8 mouse cellular contexts compared by ENCODE assay signal in the genomic region with DNA sequence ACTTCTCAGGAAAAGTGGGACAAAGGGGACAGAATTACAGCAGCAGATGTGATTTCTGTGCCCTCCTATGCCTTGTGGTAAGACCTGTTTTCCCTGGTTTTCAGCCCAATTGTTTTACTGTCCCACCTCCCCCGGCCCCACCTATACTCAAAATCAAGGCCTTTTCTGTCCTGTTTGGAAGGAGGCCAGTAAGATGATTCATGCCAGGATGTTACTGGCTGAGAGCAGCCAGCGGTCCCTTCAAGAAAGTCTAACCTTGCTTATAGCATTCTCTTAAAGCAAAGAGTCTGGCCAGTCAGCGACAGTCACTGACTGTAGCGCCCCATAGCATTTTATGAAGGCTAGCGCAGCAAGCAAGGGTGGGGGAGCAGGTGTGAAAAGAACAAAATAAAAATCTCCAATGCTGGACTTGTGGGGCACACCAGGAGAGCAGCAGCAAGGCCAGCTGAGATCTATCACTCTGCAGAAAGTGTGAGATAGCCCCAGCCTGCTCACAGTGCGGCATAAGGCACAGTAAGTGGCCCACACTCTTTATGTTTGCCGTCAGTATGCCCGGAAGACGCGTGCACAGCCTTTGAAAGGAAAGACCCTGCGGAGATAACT. TPM values are rescaled to one million over a fixed set of nuclear protein-coding genes. Genes with fewer than 3 reads are reported as not detected.
DNase-seq lines count a peak whose midpoint lies in the region; ATAC-seq lines count a peak whose summit lies in the region.

No protein-coding gene starts in this region.

- peak overlapping the region; percentile 41; the same call in 1 of the 2 replicates for H3K27ac ChIP-seq in neural tube, embryonic 15.5 days (replicated peaks)

- peak; percentile 48 to 50 for DNase-seq in cerebellum, postnatal 10 days
- DNase-seq in cerebellum, adult 18-20 months = no peak
- DNase-seq in heart, adult 8-10 months (ENCODE audit: low spot score) = peak; percentile 76
- DNase-seq in kidney, adult 8-10 months = peak; percentile 52 to 64
- no peak for DNase-seq in layer of hippocampus, adult 8-10 months (ENCODE audit: low spot score in 2 of 2)
- no peak for DNase-seq in cerebellum, postnatal 4 days (ENCODE audit: low spot score in 2 of 2)

- H3K4me3 ChIP-seq in neural tube, embryonic 15.5 days (replicated peaks) = no peak overlapping the region

- WGBS in neural tube, embryonic 15.5 days = 57% methylated on average over 11 of the region's 11 CpGs

- ATAC-seq in CD4-positive, CD25-positive, alpha-beta regulatory T cell, adult 4 months = peak; percentile 31
- no peak for ATAC-seq in neural tube, embryonic 15.5 days (ENCODE audit: low FRiP score)

- H3K9me3 ChIP-seq in neural tube, embryonic 15.5 days (replicated peaks) = no peaks in the 10 kb centered on the region

- no peaks in the 10 kb centered on the region for H3K27me3 ChIP-seq in neural tube, embryonic 15.5 days (replicated peaks)

- no peaks in the 10 kb centered on the region for H3K36me3 ChIP-seq in neural tube, embryonic 15.5 days

- peaks cover 14% of the 10 kb centered on the region; the same call in 1 of the 2 replicates for H3K4me1 ChIP-seq in neural tube, embryonic 15.5 days

- H3K4me2 ChIP-seq in neural tube, embryonic 15.5 days = no peak overlapping the region

- no peak overlapping the region for H3K9ac ChIP-seq in neural tube, embryonic 15.5 days (replicated peaks)

RNA-seq across cellular contexts. Expression of gene Epas1, which starts 47.8 kb away (rescaled TPM):
- polyA plus RNA-seq in CD4-positive, CD25-positive, alpha-beta regulatory T cell, adult 4 months (2017; shearing (Covaris generic)) = 1 to 10 TPM in 1 of 2 experiments, under 1 TPM in 1; 0.36 to 1.9 TPM
- total RNA-seq in heart, adult 8-10 months (2022) = 100 to 1,000 TPM; 241 to 287 (median 262) TPM
- polyA plus RNA-seq in neural tube, embryonic 15.5 days (2015; fragmentation: Nextera tagmentation; extraction: Ambion mirVana) = 4.5 and 6.1 TPM in 2 replicates
- total RNA-seq in layer of hippocampus, adult 8-10 months (2022) = 10 to 100 TPM; 89.6 to 95.2 (median 94.2) TPM

Comparison
In these comparisons a context has a peak if more than half of its experiments do, and no peak if none do; other contexts are left out.
1. DNase-seq: peak in cerebellum, postnatal 10 days (2 of 2), heart, adult 8-10 months (single experiment) and kidney, adult 8-10 months (2 of 2); none in cerebellum, adult 18-20 months (0 of 2), layer of hippocampus, adult 8-10 months (0 of 2) and cerebellum, postnatal 4 days (0 of 2).